Mouse (Mus musculus) liver, adult 2 months (tissue): ENCODE measurements around the gene Cebpb. TPM values are rescaled to one million over a fixed set of nuclear protein-coding genes. Genes with fewer than 3 reads are reported as not detected.

Experiments
- DNase-seq: peaks from one replicate; pipeline ENCODE4 v3.0.0-alpha.2; 2011; ENCODE audit warnings: low read depth, low spot score; ENCODE audit errors: extremely low read depth
- H3K27ac ChIP-seq: fragments of 200-500 bp; replicated peaks from 2 replicates; pipeline ENCODE4 v1.5.1; 2012; ENCODE audit warnings: low read depth, mild to moderate bottlenecking, control low read depth, inconsistent platforms, low read length; ENCODE audit not compliant: insufficient read depth
- H3K27me3 ChIP-seq: fragments of 200-500 bp; 2 replicates; pipeline ENCODE4 v1.6.1; 2012; ENCODE audit warnings: mild to moderate bottlenecking, moderate library complexity, low read length, inconsistent platforms; ENCODE audit not compliant: control insufficient read depth, insufficient read depth
- H3K36me3 ChIP-seq: fragments of 200-500 bp; 2 replicates; pipeline ENCODE4 v1.6.1; 2012; ENCODE audit warnings: low read length, inconsistent platforms; ENCODE audit not compliant: control insufficient read depth, insufficient read depth
- H3K4me1 ChIP-seq: fragments of 200-500 bp; 2 replicates; pipeline ENCODE4 v1.6.1; 2011; ENCODE audit warnings: low read length; ENCODE audit not compliant: control insufficient read depth, insufficient read depth
- H3K4me3 ChIP-seq: fragments of 200-500 bp; 2 replicates; pipeline ENCODE4 v1.5.1; 2011; ENCODE audit warnings: low read depth, mild to moderate bottlenecking, control low read depth, low read length, moderate library complexity; ENCODE audit not compliant: insufficient read depth
- H3K79me2 ChIP-seq: fragments of 200-500 bp; 2 replicates; pipeline ENCODE4 v1.6.1; 2012; ENCODE audit warnings: inconsistent platforms, mild to moderate bottlenecking, low read length, moderate library complexity; ENCODE audit not compliant: control insufficient read depth, insufficient read depth
- H3K9ac ChIP-seq: fragments of 200-500 bp; 2 replicates; pipeline ENCODE4 v1.6.1; 2012; ENCODE audit warnings: low read depth, mild to moderate bottlenecking, control low read depth, inconsistent platforms, low read length
- CTCF ChIP-seq: fragments of 200-500 bp; IDR thresholded peaks from 2 replicates; pipeline ENCODE4 v1.5.1; 2011; ENCODE audit warnings: low read depth, low read length, control low read depth
- POLR2A ChIP-seq: fragments of 200-500 bp; IDR thresholded peaks from 2 replicates; pipeline ENCODE4 v1.6.1; 2011; ENCODE audit warnings: low read length, control low read depth; ENCODE audit not compliant: insufficient read depth; ENCODE audit errors: extremely low read depth
- WGBS: fragments of 180-500 bp; shearing (Covaris S2); methylation state at CpG from one replicate; pipeline ENCODE4 v1.1.7; 2018; 5-methylcytosine and 5-hydroxymethylcytosine counted together
- polyA plus RNA-seq: library from polyadenylated mRNA; depleted of rRNA; stranded (reverse); fragments of >200 nt; gene quantifications from 2 replicates; pipeline ENCODE4 v1.2.3, GENCODE M21; 2012; rRNA removed
- total RNA-seq: library from RNA; depleted of rRNA; stranded (reverse); fragments of >200 nt; gene quantifications from 2 replicates; pipeline ENCODE4 v1.2.3, GENCODE M21; 2014; rRNA removed

Gene Cebpb
- total and polyA plus RNA-seq, 2 experiments: 147 to 210 TPM

GRCm38 (mm10) chr2:167734861-167735260, 46.1 kb downstream of the Cebpb start:
- TF ChIP-seq CTCF (no peak), POLR2A (no peak)
- H3K9ac ChIP-seq: no peak overlapping the region
- WGBS: 75% methylated on average over 10 of the region's 10 CpGs
- no peak for DNase-seq
- no peaks in the 10 kb centered on the region for H3K4me1 ChIP-seq
- no peak overlapping the region for H3K27ac ChIP-seq
- no peaks in the 10 kb centered on the region for H3K79me2 ChIP-seq
- H3K27me3 ChIP-seq: no peaks in the 10 kb centered on the region
- no peaks in the 10 kb centered on the region for H3K36me3 ChIP-seq
- H3K4me3 ChIP-seq: no peak overlapping the region

DNA sequence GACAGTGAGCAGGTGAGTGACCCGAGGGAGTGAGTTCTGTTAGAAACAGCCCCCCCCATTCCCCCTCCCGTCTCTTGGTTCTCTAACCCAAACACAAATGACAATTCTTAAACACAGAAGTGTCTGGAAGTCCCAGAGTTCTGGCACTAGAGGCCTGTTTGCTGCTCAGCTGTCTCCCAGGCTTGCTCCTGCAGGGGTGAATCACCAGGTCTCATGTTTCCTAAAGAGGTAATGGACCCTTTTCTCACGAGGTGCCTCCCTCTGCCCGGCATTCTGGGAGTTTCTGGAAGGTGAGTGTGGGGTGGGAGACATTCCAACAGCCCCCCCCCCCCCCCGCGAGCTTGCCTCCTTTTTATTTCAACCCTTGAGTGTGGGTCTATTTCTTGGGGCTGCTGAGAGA, 50.3 kb downstream of the Cebpb start:
- Histone ChIP-seq H3K79me2 (no peaks in the 10 kb centered on the region), H3K4me1 (no peaks in the 10 kb centered on the region; the same call in 1 of the 2 replicates), H3K4me3 (no peak overlapping the region), H3K36me3 (no peaks in the 10 kb centered on the region), H3K27me3 (no peaks in the 10 kb centered on the region), H3K27ac (no peak overlapping the region), H3K9ac (no peak overlapping the region)
- 70% methylated on average over 6 of the region's 6 CpGs for WGBS
- TF ChIP-seq POLR2A (no peak), CTCF (no peak)
- DNase-seq: no peak

Other genes starting within 250 kb of the Cebpb start
- gene Rnf114, start 196.3 kb upstream of the Cebpb start, total RNA-seq: 44.3 and 55.0 TPM in 2 replicates
- gene Rnf114, start 196.3 kb upstream of the Cebpb start, polyA plus RNA-seq: 71.0 and 71.9 TPM in 2 replicates
- gene Spata2, start 196.0 kb upstream of the Cebpb start, total RNA-seq: 2.5 and 3.1 TPM in 2 replicates
- 9.6 and 10.7 TPM in 2 replicates for gene Spata2, start 196.0 kb upstream of the Cebpb start, polyA plus RNA-seq
- gene Snai1, start 150.7 kb upstream of the Cebpb start, total RNA-seq: 0.13 and 0.18 TPM in 2 replicates
- gene Snai1, start 150.7 kb upstream of the Cebpb start, polyA plus RNA-seq: 2.2 and 2.7 TPM in 2 replicates
- gene Ube2v1, start 56.8 kb upstream of the Cebpb start, total RNA-seq: 26.2 and 34.5 TPM in 2 replicates
- 69.9 and 75.2 TPM in 2 replicates for gene Ube2v1, start 56.8 kb upstream of the Cebpb start, polyA plus RNA-seq
- gene Gm20431, start 27.4 kb upstream of the Cebpb start, total RNA-seq: not detected in 2 replicates
- 10.6 and 10.8 TPM in 2 replicates for gene Gm20431, start 27.4 kb upstream of the Cebpb start, polyA plus RNA-seq
- 4.8 and 5.8 TPM in 2 replicates for gene Tmem189, start 907 bp downstream of the Cebpb start, total RNA-seq
- 19.6 and 24.8 TPM in 2 replicates for gene Tmem189, start 907 bp downstream of the Cebpb start, polyA plus RNA-seq
- 6.5 and 7.9 TPM in 2 replicates for gene Ptpn1, start 243.1 kb downstream of the Cebpb start, total RNA-seq
- gene Ptpn1, start 243.1 kb downstream of the Cebpb start, polyA plus RNA-seq: 17.3 and 20.2 TPM in 2 replicates